Mouse (Mus musculus) bone marrow macrophage, adult 2 months (primary cell): ENCODE results near the gene Olfr552. TPM values are rescaled to one million over a fixed set of nuclear protein-coding genes. Genes with fewer than 3 reads are reported as not detected.
A peak's percentile ranks its signal among the peaks of the same experiment; 100 is the strongest.
"Not testable (repeated sequence)": the region's sequence is repeated elsewhere in the genome, so short reads cannot be mapped to it uniquely, and the experiment has no call there.

Experiments used
- H3K27ac ChIP-seq: 2 replicates; pipeline ENCODE4 v1.5.1; 2012; ENCODE audit warnings: low read depth, low read length; ENCODE audit not compliant: insufficient read depth
- H3K4me1 ChIP-seq: 2 replicates; pipeline ENCODE4 v1.6.1; 2012; ENCODE audit warnings: low read length; ENCODE audit not compliant: control insufficient read depth, insufficient read depth
- H3K4me3 ChIP-seq: 2 replicates; pipeline ENCODE4 v1.5.1; 2012; ENCODE audit warnings: mild to moderate bottlenecking, low read length, moderate library complexity; ENCODE audit not compliant: insufficient read depth
- CTCF ChIP-seq: IDR thresholded peaks from 2 replicates; pipeline ENCODE4 v1.5.1; 2012; ENCODE audit warnings: low read depth, mild to moderate bottlenecking, low read length, moderate library complexity
- POLR2A ChIP-seq: IDR thresholded peaks from 2 replicates; pipeline ENCODE4 v1.6.1; 2012; ENCODE audit warnings: mild to moderate bottlenecking, low read depth, low read length, borderline replicate concordance
- polyA plus RNA-seq: library from polyadenylated mRNA; stranded (reverse); fragments of >200 nt; gene quantifications from 2 replicates; pipeline ENCODE4 v1.2.4, GENCODE M21; 2012; ENCODE audit not compliant: missing spikeins, insufficient read depth, insufficient read length

Gene Olfr552
- polyA plus RNA-seq, 1 experiment = not detected

DNA sequence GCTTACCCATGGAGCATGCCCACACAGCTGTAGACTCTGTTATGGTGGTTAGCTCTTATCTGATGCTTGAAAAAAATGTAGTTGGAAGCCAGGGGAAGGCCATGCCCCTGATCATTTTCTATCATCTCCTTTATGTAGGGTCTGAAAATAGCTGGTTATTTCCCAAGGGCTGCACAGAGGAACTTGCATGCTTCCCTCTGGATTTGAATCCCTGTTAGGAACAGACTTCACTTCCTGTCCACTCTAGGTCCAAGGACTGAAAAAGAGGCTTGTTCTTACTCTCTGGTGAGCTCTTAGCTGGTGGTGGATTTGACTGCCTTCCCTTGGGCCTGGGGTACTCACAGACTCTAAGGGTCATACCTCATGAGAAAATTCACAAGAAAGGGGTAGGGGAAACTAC lies 20.5 kb downstream of the Olfr552 start, which contains the start of gene Olfr553:
TSS of gene Olfr553 (minus strand) at position 101 of the 400 bp plus-strand sequence.
- TF ChIP-seq POLR2A (no peak), CTCF (no peak)
- Histone ChIP-seq H3K4me1 (peaks cover 3% of the 10 kb centered on the region), H3K27ac (no peak within 1 kb of the TSS), H3K4me3 (no peak within 1 kb of the TSS)

- Histone ChIP-seq H3K27ac (no peak overlapping the region), H3K4me1 (peaks cover 3% of the 10 kb centered on the region), H3K4me3 (no peak overlapping the region)
- TF ChIP-seq CTCF = no peak
Measured at GRCm38 (mm10) chr7:102619608-102620007, 22.0 kb downstream of the Olfr552 start.

DNA sequence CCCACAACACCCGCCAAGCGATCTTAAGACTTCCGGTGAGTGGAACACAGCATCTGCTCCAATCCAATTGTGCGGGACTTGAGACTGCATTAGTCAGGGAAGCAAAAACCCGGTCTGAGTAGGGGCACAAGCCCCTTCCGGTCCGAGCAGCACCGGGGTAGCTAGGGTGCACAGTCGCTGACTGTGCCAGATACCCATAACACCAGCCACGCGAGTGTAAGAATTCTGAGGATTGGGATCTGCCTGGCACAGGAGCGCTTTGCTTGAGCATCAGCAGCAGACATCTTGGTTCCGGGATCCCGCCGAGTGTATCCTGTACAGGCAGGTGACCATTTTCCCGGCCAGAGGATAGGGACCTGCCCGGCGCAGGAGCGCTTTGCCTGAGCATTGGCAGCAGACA lies 22.8 kb downstream of the Olfr552 start:
- not testable (repeated sequence) for H3K4me1 ChIP-seq, H3K4me3 ChIP-seq, H3K27ac ChIP-seq

- H3K27ac ChIP-seq = no peak overlapping the region
- TF ChIP-seq CTCF = peak; percentile 39; the same call in 1 of the 2 replicates
- TF ChIP-seq POLR2A = no peak
- H3K4me3 ChIP-seq = no peak overlapping the region
- H3K4me1 ChIP-seq = peaks cover 2% of the 10 kb centered on the region; the same call in 1 of the 2 replicates
Measured at GRCm38 (mm10) chr7:102636665-102637064, 39.1 kb downstream of the Olfr552 start.

DNA sequence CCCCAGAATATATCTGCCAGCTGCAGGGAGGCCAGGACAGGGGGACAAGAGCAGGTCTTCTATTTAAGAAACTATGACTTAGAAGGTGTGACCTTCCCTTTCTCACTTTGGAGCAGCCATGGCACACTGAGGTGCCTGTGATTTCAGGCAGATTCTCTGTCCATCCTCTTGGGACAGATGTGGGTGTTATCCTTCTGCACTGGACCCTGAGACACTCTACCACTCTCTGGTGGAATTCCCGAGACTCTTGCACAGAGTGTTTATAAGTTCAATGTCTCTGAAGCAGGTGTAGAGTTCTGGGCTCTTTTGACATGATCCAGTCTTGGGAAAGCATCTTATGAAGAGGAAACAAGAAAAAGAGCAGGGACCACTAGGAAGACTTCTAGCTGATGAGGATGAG lies 40.6 kb downstream of the Olfr552 start, which contains the start of gene Olfr554:
TSS of gene Olfr554 (plus strand) at position 301 of the 400 bp plus-strand sequence.
- peaks cover 2% of the 10 kb centered on the region; the same call in 1 of the 2 replicates for H3K4me1 ChIP-seq
- TF ChIP-seq CTCF = no peak
- no peak for TF ChIP-seq POLR2A
- H3K4me3 ChIP-seq = no peak within 1 kb of the TSS
- H3K27ac ChIP-seq = no peak within 1 kb of the TSS

DNA sequence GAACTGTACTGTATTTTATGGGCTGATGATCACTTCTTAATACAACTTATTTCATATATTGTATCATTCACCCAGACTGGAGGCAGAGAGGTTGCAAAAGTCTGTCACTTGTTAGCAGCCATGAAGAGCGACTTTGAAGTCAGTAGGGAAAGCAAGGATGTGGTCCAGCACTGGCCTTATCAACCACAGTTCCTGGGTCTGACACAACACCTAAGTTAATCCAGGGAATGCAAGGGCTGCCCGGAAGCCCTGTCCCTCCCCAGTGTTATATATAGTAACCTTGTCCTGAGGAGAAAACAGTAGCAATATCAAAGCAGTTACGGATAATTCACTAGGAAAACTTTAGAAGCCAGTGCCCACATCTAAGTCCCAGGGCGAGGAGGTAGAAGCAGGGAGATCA lies 47.4 kb downstream of the Olfr552 start:
- H3K27ac ChIP-seq, H3K4me3 ChIP-seq, H3K4me1 ChIP-seq: not testable (repeated sequence)

Other genes starting within 250 kb of the Olfr552 start
- 78.4 and 85.5 TPM in 2 replicates for gene Rrm1, start 156.1 kb upstream of the Olfr552 start, polyA plus RNA-seq
- not detected in 2 replicates for gene Olfr543, start 116.1 kb upstream of the Olfr552 start, polyA plus RNA-seq
- gene Olfr544, start 109.5 kb upstream of the Olfr552 start, polyA plus RNA-seq = not detected in 2 replicates
- not detected in 2 replicates for gene Olfr545, start 98.2 kb upstream of the Olfr552 start, polyA plus RNA-seq
- not detected in 2 replicates for gene Olfr547, start 63.0 kb upstream of the Olfr552 start, polyA plus RNA-seq
- not detected in 2 replicates for gene Olfr548-ps1, start 56.9 kb upstream of the Olfr552 start, polyA plus RNA-seq
- gene Olfr549, start 47.9 kb upstream of the Olfr552 start, polyA plus RNA-seq = not detected in 2 replicates
- 38.1 and 42.5 TPM in 2 replicates for gene Trim21, start 32.3 kb upstream of the Olfr552 start, polyA plus RNA-seq
- gene Olfr550, start 26.3 kb upstream of the Olfr552 start, polyA plus RNA-seq = not detected in 2 replicates
- not detected in 2 replicates for gene Olfr551, start 5.9 kb upstream of the Olfr552 start, polyA plus RNA-seq
- not detected in 2 replicates for gene Olfr553, start 20.4 kb downstream of the Olfr552 start, polyA plus RNA-seq
- gene Olfr554, start 40.7 kb downstream of the Olfr552 start, polyA plus RNA-seq = not detected in 2 replicates
- gene Olfr555, start 61.1 kb downstream of the Olfr552 start, polyA plus RNA-seq = not detected in 2 replicates
- not detected in 2 replicates for gene Olfr556, start 67.1 kb downstream of the Olfr552 start, polyA plus RNA-seq
- 9.3 and 10.5 TPM in 2 replicates for gene Trim68, start 89.6 kb downstream of the Olfr552 start, polyA plus RNA-seq
- gene Olfr557, start 98.1 kb downstream of the Olfr552 start, polyA plus RNA-seq = not detected in 2 replicates
- not detected in 2 replicates for gene Olfr558, start 104.4 kb downstream of the Olfr552 start, polyA plus RNA-seq
- not detected in 2 replicates for gene Olfr33, start 121.3 kb downstream of the Olfr552 start, polyA plus RNA-seq
- not detected in 2 replicates for gene Olfr559, start 129.7 kb downstream of the Olfr552 start, polyA plus RNA-seq
- gene Olfr560, start 161.6 kb downstream of the Olfr552 start, polyA plus RNA-seq = not detected in 2 replicates
- not detected in 2 replicates for gene Olfr78, start 161.7 kb downstream of the Olfr552 start, polyA plus RNA-seq
- gene Olfr561, start 173.5 kb downstream of the Olfr552 start, polyA plus RNA-seq = not detected in 2 replicates
- not detected in 2 replicates for gene Olfr564, start 205.7 kb downstream of the Olfr552 start, polyA plus RNA-seq